Mouse (Mus musculus) hematopoietic stem cell, adult 5-6 weeks (primary cell): ENCODE results near the gene Gadd45b. TPM values are rescaled to one million over a fixed set of nuclear protein-coding genes. Genes with fewer than 3 reads are reported as not detected.

ENCODE experiments used
- ATAC-seq, 2 experiments: fragments of 125-278 bp in 1 of 2; replicated peaks in 1 of 2; 2 replicates each; pipeline ENCODE4 v1.8.0; 2016 to 2017; ENCODE audit warnings: inconsistent platforms in 2 of 2, mild to moderate bottlenecking in 2 of 2, moderate number of reproducible peaks in 2 of 2, low read depth in 1 of 2, moderate TSS enrichment in 1 of 2; ENCODE audit not compliant: low FRiP score in 2 of 2, poor library complexity in 2 of 2, severe bottlenecking in 2 of 2, insufficient read depth in 1 of 2, low TSS enrichment in 1 of 2
- total RNA-seq: library from RNA; stranded (forward); fragments of 172-1452, 232-1000 nt; gene quantifications from 2 replicates; pipeline ENCODE4 v1.2.3, GENCODE M21; 2017

Gene Gadd45b
- total RNA-seq, 1 experiment from 2014 or later = 25.4 TPM

- no peak for ATAC-seq
Measured at GRCm38 (mm10) chr10:80946684-80947437, 17.0 kb downstream of the Gadd45b start.

GRCm38 (mm10) chr10:80947802-80948201, 17.9 kb downstream of the Gadd45b start:
- ATAC-seq = no peak

- peak; percentile 40 to 65; a peak in 3 of 4 replicates for ATAC-seq
Measured at GRCm38 (mm10) chr10:80948570-80948969, 18.7 kb downstream of the Gadd45b start.

GRCm38 (mm10) chr10:80949081-80949480, 19.2 kb downstream of the Gadd45b start:
- ATAC-seq = no peak

- no peak for ATAC-seq
Measured at GRCm38 (mm10) chr10:80950314-80950713, 20.4 kb downstream of the Gadd45b start.

- no peak for ATAC-seq
Measured at GRCm38 (mm10) chr10:80951761-80952390, 22.0 kb downstream of the Gadd45b start.

GRCm38 (mm10) chr10:80952449-80952848, 22.6 kb downstream of the Gadd45b start:
- no peak for ATAC-seq

GRCm38 (mm10) chr10:80954415-80954814, 24.5 kb downstream of the Gadd45b start:
- ATAC-seq = no peak

- no peak for ATAC-seq
Measured at GRCm38 (mm10) chr10:80954843-80955242, 25.0 kb downstream of the Gadd45b start.

GRCm38 (mm10) chr10:80955536-80955935, 25.7 kb downstream of the Gadd45b start:
- peak; percentile 80 to 83 for ATAC-seq

GRCm38 (mm10) chr10:80956385-80956784, 26.5 kb downstream of the Gadd45b start:
- ATAC-seq = no peak

- ATAC-seq = no peak
Measured at GRCm38 (mm10) chr10:80956901-80957300, 27.0 kb downstream of the Gadd45b start.

GRCm38 (mm10) chr10:80957791-80958190, 27.9 kb downstream of the Gadd45b start:
- no peak for ATAC-seq

- ATAC-seq = no peak
Measured at GRCm38 (mm10) chr10:80958979-80959637, 29.2 kb downstream of the Gadd45b start.

GRCm38 (mm10) chr10:80960551-80961508, 31.0 kb downstream of the Gadd45b start:
- no peak; a peak in 1 of 4 replicates for ATAC-seq

- ATAC-seq = no peak
Measured at GRCm38 (mm10) chr10:80962051-80962472, 32.2 kb downstream of the Gadd45b start.

- ATAC-seq = no peak
Measured at GRCm38 (mm10) chr10:80962585-80962984, 32.7 kb downstream of the Gadd45b start.
